Mouse (Mus musculus): ENCODE data around the gene Adamts20. TPM values are rescaled to one million over a fixed set of nuclear protein-coding genes. Genes with fewer than 3 reads are reported as not detected.

Adamts20 gene
- total and polyA plus RNA-seq, 3 experiments, result 0.05 TPM; not detected in 2

GRCm38 (mm10) chr15:94246669-94247068 is 218.5 kb downstream of the Adamts20 start:
- H3K27me3 ChIP-seq (ENCODE audit: insufficient read depth, low read length), result no peaks in the 10 kb centered on the region
- peaks cover 32% of the 10 kb centered on the region for H3K9me3 ChIP-seq (replicated peaks)
- H3K36me3 ChIP-seq (replicated peaks), result no peaks in the 10 kb centered on the region
- no peak overlapping the region for H3K4me3 ChIP-seq (ENCODE audit: low read depth, low read length)
- H3K4me1 ChIP-seq (ENCODE audit: insufficient read depth, low read depth, low read length), result no peaks in the 10 kb centered on the region
- no peak for ATAC-seq (ENCODE audit: extremely low read depth, insufficient number of reproducible peaks, low FRiP score, poor library complexity, severe bottlenecking)
- no peak for TF ChIP-seq GATA2 (IDR thresholded peaks at IDR 0.05; ENCODE audit: borderline replicate concordance, low read depth, low read length)
- no peak for TF ChIP-seq TAL1 (conservative IDR thresholded peaks at IDR 0.05; ENCODE audit: low read depth, low read length)
- TF ChIP-seq GATA1 (IDR thresholded peaks at IDR 0.05; ENCODE audit: borderline replicate concordance, low read length), result no peak
- no peak for TF ChIP-seq CTCF (IDR thresholded peaks at IDR 0.05; ENCODE audit: low read depth, low read length)
- no peak for DNase-seq (ENCODE audit: low spot score)

DNA sequence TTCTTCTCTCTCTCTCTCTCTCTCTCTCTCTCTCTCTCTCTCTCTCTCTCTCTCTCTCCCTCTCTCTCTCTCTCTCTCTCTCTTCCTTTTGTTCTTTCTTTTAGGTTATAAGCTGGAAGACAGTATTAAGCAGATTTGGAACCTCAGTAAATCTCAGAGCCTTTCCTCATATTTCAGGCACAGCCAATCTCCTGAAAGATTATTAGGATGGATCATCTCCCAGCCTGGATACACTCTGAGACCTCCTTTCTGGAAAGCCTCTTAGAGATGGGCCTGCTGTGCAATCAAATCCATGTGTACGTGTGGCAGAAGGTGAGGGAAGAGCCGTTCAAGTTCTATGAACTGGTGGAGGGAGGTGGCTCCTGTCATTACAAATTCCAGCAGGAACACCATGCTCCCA is 220.9 kb downstream of the Adamts20 start:
- ATAC-seq (ENCODE audit: extremely low read depth, insufficient number of reproducible peaks, low FRiP score, poor library complexity, severe bottlenecking) (no peak), DNase-seq (ENCODE audit: low spot score) (no peak)
- H3K9me3 ChIP-seq (replicated peaks), result peaks cover 35% of the 10 kb centered on the region
- H3K4me3 ChIP-seq (ENCODE audit: low read depth, low read length), result no peak overlapping the region
- no peaks in the 10 kb centered on the region for H3K36me3 ChIP-seq (replicated peaks)
- H3K4me1 ChIP-seq (ENCODE audit: insufficient read depth, low read depth, low read length), result no peaks in the 10 kb centered on the region
- TF ChIP-seq GATA1 (IDR thresholded peaks at IDR 0.05; ENCODE audit: borderline replicate concordance, low read length) (no peak), CTCF (IDR thresholded peaks at IDR 0.05; ENCODE audit: low read depth, low read length) (no peak), GATA2 (IDR thresholded peaks at IDR 0.05; ENCODE audit: borderline replicate concordance, low read depth, low read length) (no peak), TAL1 (conservative IDR thresholded peaks at IDR 0.05; ENCODE audit: low read depth, low read length) (no peak), POLR2AphosphoS5 (IDR thresholded peaks at IDR 0.05; ENCODE audit: insufficient replicate concordance, low read depth, low read length) (no peak)
- H3K27me3 ChIP-seq (ENCODE audit: insufficient read depth, low read length), result no peaks in the 10 kb centered on the region

DNA sequence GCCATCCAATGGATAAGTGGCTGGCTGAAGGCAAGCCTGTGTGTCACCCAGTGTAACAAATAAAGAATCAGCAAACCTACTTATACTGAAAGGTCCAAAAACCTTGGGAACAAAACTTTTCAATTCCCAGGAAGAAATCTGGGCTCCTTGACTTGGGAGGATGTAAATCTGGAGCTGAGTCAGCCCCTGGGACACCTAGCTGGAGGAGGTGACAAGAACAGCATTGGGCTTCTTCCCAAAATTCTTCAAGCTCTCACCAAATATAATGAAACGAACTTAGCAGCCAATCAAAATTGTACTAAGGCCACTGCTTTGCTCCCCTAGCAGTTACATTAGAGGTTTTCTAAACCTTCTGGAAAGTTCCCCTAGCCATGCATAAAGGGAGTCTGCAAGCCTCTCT is 223.1 kb downstream of the Adamts20 start:
- no peak for ATAC-seq (ENCODE audit: extremely low read depth, insufficient number of reproducible peaks, low FRiP score, poor library complexity, severe bottlenecking)
- TF ChIP-seq GATA1 (IDR thresholded peaks at IDR 0.05; ENCODE audit: borderline replicate concordance, low read length), result no peak
- no peak for TF ChIP-seq POLR2AphosphoS5 (IDR thresholded peaks at IDR 0.05; ENCODE audit: insufficient replicate concordance, low read depth, low read length)
- TF ChIP-seq GATA2 (IDR thresholded peaks at IDR 0.05; ENCODE audit: borderline replicate concordance, low read depth, low read length), result no peak
- TF ChIP-seq CTCF (IDR thresholded peaks at IDR 0.05; ENCODE audit: low read depth, low read length), result no peak
- no peak for TF ChIP-seq TAL1 (conservative IDR thresholded peaks at IDR 0.05; ENCODE audit: low read depth, low read length)
- no peaks in the 10 kb centered on the region for H3K36me3 ChIP-seq (replicated peaks)

GRCm38 (mm10) chr15:94239637-94240036 is 225.6 kb downstream of the Adamts20 start:
- TF ChIP-seq GATA2 (IDR thresholded peaks at IDR 0.05; ENCODE audit: borderline replicate concordance, low read depth, low read length) (no peak), TAL1 (conservative IDR thresholded peaks at IDR 0.05; ENCODE audit: low read depth, low read length) (no peak), CTCF (IDR thresholded peaks at IDR 0.05; ENCODE audit: low read depth, low read length) (no peak), POLR2AphosphoS5 (IDR thresholded peaks at IDR 0.05; ENCODE audit: insufficient replicate concordance, low read depth, low read length) (no peak), GATA1 (IDR thresholded peaks at IDR 0.05; ENCODE audit: borderline replicate concordance, low read length) (no peak)
- DNase-seq (ENCODE audit: low spot score) (no peak), ATAC-seq (ENCODE audit: extremely low read depth, insufficient number of reproducible peaks, low FRiP score, poor library complexity, severe bottlenecking) (no peak)
- H3K4me1 ChIP-seq (ENCODE audit: insufficient read depth, low read depth, low read length), result no peaks in the 10 kb centered on the region
- H3K4me3 ChIP-seq (ENCODE audit: low read depth, low read length), result no peak overlapping the region
- peaks cover 29% of the 10 kb centered on the region for H3K9me3 ChIP-seq (replicated peaks)
- H3K27me3 ChIP-seq (ENCODE audit: insufficient read depth, low read length), result no peaks in the 10 kb centered on the region
- no peaks in the 10 kb centered on the region for H3K36me3 ChIP-seq (replicated peaks)

More for the DNA sequence above, 223.1 kb downstream of the Adamts20 start:
- Histone ChIP-seq H3K4me3 (ENCODE audit: low read depth, low read length) (no peak overlapping the region), H3K9me3 (replicated peaks) (peaks cover 26% of the 10 kb centered on the region), H3K4me1 (ENCODE audit: insufficient read depth, low read depth, low read length) (no peaks in the 10 kb centered on the region), H3K27me3 (ENCODE audit: insufficient read depth, low read length) (no peaks in the 10 kb centered on the region)
- no peak for DNase-seq (ENCODE audit: low spot score)

- Histone ChIP-seq H3K36me3 (replicated peaks) (no peaks in the 10 kb centered on the region), H3K4me1 (ENCODE audit: insufficient read depth, low read depth, low read length) (no peaks in the 10 kb centered on the region), H3K9me3 (replicated peaks) (peaks cover 26% of the 10 kb centered on the region), H3K27me3 (ENCODE audit: insufficient read depth, low read length) (no peaks in the 10 kb centered on the region), H3K4me3 (ENCODE audit: low read depth, low read length) (no peak overlapping the region)
- DNase-seq (ENCODE audit: low spot score) (no peak), ATAC-seq (ENCODE audit: extremely low read depth, insufficient number of reproducible peaks, low FRiP score, poor library complexity, severe bottlenecking) (no peak)
- TF ChIP-seq TAL1 (conservative IDR thresholded peaks at IDR 0.05; ENCODE audit: low read depth, low read length) (no peak), CTCF (IDR thresholded peaks at IDR 0.05; ENCODE audit: low read depth, low read length) (no peak), POLR2AphosphoS5 (IDR thresholded peaks at IDR 0.05; ENCODE audit: insufficient replicate concordance, low read depth, low read length) (no peak), GATA1 (IDR thresholded peaks at IDR 0.05; ENCODE audit: borderline replicate concordance, low read length) (no peak), GATA2 (IDR thresholded peaks at IDR 0.05; ENCODE audit: borderline replicate concordance, low read depth, low read length) (no peak)
Measured at GRCm38 (mm10) chr15:94239127-94239526, 226.1 kb downstream of the Adamts20 start.

DNA sequence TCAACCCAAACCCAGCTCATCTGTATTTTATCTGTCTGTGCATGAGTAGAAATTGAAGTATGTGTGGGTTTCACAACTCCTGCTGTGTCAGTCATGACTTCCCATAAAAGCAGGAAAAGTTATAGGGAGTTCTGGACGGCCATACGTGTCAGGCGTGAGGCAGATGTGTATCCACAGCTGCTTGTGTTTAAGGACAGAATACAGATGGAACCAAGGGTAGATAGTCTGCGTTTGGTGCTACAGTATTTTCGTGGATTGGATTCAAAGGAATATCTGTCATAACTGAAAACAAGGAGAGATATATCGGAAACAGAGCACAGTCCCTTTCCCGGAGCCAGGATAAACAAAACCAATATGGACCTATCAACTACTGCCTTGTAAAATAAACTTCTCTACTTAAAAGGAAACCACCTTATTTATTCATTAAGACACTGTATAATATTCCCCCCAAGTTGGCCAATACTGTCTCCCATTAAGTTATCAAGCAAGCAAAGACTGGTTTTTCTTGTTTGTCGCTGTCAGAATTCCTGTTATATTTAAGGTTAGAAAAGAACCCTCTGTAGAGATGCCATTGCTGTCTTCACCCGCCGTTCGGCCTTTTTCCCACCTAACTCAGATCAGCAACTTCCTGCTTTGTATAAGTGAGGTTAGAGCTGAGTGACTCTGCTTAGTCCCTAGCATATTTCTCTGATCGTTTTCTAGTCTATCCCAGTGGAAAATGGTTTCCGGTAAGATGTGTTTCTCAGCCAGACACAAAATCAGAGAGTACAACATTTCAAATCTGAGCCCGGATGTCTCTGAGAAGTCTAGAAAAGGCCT is 227.0 kb downstream of the Adamts20 start:
- DNase-seq (ENCODE audit: low spot score), result no peak
- Histone ChIP-seq H3K27me3 (ENCODE audit: insufficient read depth, low read length) (no peaks in the 10 kb centered on the region), H3K9me3 (replicated peaks) (peaks cover 23% of the 10 kb centered on the region), H3K4me1 (ENCODE audit: insufficient read depth, low read depth, low read length) (no peaks in the 10 kb centered on the region), H3K4me3 (ENCODE audit: low read depth, low read length) (no peak overlapping the region), H3K36me3 (replicated peaks) (no peaks in the 10 kb centered on the region)
- no peak for ATAC-seq (ENCODE audit: extremely low read depth, insufficient number of reproducible peaks, low FRiP score, poor library complexity, severe bottlenecking)
- TF ChIP-seq GATA1 (IDR thresholded peaks at IDR 0.05; ENCODE audit: borderline replicate concordance, low read length) (no peak), GATA2 (IDR thresholded peaks at IDR 0.05; ENCODE audit: borderline replicate concordance, low read depth, low read length) (no peak), POLR2AphosphoS5 (IDR thresholded peaks at IDR 0.05; ENCODE audit: insufficient replicate concordance, low read depth, low read length) (no peak), TAL1 (conservative IDR thresholded peaks at IDR 0.05; ENCODE audit: low read depth, low read length) (no peak), CTCF (IDR thresholded peaks at IDR 0.05; ENCODE audit: low read depth, low read length) (no peak)
